Mouse (Mus musculus) neural tube, embryonic 15.5 days (tissue): ENCODE data around the gene Rps27l. TPM values are rescaled to one million over a fixed set of nuclear protein-coding genes. Genes with fewer than 3 reads are reported as not detected.
A peak's percentile ranks its signal among the peaks of the same experiment; 100 is the strongest.
"Not testable (repeated sequence)": the region's sequence is repeated elsewhere in the genome, so short reads cannot be mapped to it uniquely, and the experiment has no call there.

Experiments
- ATAC-seq: fragments of 200-750 bp; cut with Nextera tagmentation; 2 replicates; pipeline ENCODE4 v1.8.0; 2017; ENCODE audit warnings: mild to moderate bottlenecking, moderate TSS enrichment, moderate library complexity; ENCODE audit not compliant: low FRiP score
- H3K27ac ChIP-seq: fragments of 300-500 bp; sonication (generic); replicated peaks from 2 replicates; pipeline ENCODE4 v1.5.1; 2015; ENCODE audit warnings: mild to moderate bottlenecking, inconsistent platforms
- H3K27me3 ChIP-seq: fragments of 300-500 bp; sonication (generic); replicated peaks from 2 replicates; pipeline ENCODE4 v1.6.1; 2015; ENCODE audit warnings: inconsistent platforms
- H3K36me3 ChIP-seq: fragments of 300-500 bp; sonication (generic); 2 replicates; pipeline ENCODE4 v1.6.1; 2015; ENCODE audit warnings: inconsistent platforms
- H3K4me1 ChIP-seq: fragments of 300-500 bp; sonication (generic); 2 replicates; pipeline ENCODE4 v1.6.1; 2015; ENCODE audit warnings: inconsistent platforms
- H3K4me2 ChIP-seq: fragments of 300-500 bp; sonication (generic); 2 replicates; pipeline ENCODE4 v1.6.1; 2015; ENCODE audit warnings: inconsistent platforms, mild to moderate bottlenecking, moderate library complexity
- H3K4me3 ChIP-seq: fragments of 300-500 bp; sonication (generic); replicated peaks from 2 replicates; pipeline ENCODE4 v1.5.1; 2015; ENCODE audit warnings: mild to moderate bottlenecking, inconsistent platforms
- H3K9ac ChIP-seq: fragments of 300-500 bp; sonication (generic); replicated peaks from 2 replicates; pipeline ENCODE4 v1.6.1; 2015; ENCODE audit warnings: mild to moderate bottlenecking, inconsistent platforms
- H3K9me3 ChIP-seq: fragments of 300-500 bp; sonication (generic); replicated peaks from 2 replicates; pipeline ENCODE4 v1.6.1; 2016; ENCODE audit warnings: inconsistent platforms
- WGBS: fragments of 180-500 bp; shearing (Covaris S2); methylation state at CpG from one replicate; pipeline ENCODE4 v1.1.7; 2015; ENCODE audit warnings: mixed read lengths; 5-methylcytosine and 5-hydroxymethylcytosine counted together
- polyA plus RNA-seq: library from polyadenylated mRNA; unstranded; fragments of >200 nt; fragmentation: Nextera tagmentation; extraction: Ambion mirVana; gene quantifications from 2 replicates; pipeline ENCODE4 v1.2.1, GENCODE M21; 2015

Rps27l gene
- polyA plus RNA-seq, 1 experiment from 2014 or later: 234 TPM

DNA sequence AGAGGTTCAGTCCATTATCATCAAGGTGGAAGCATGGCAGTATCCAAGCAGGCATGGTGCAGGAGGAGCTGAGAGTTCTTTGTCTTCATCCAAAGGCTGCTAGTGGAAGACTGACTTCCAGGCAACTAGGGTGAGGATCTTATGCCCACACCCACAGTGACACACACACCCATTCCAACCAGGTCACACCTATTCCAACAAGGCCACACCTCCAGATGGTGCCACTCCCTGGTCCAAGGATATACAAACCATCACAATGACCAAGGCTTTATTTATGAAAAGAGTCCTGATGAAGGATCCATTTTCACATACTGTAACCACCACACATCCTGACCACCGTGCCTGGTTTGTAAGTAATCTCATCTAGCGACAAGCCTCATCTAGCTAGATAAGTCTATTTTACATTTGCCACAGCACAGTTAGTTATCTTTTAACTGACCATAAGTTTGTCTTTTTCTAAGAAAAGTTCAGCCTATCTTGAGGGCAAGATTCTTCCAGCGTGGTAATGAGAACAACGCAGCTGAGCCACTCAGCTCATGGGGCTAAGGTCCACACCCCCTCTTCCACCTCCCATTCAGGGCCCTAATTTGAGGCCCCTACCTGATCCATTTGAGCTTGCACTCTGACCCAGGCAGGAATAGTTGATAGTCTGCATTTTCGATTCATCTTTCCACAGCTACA lies 32.5 kb upstream of the Rps27l start:
- H3K4me3 ChIP-seq, H3K9me3 ChIP-seq, H3K9ac ChIP-seq, H3K36me3 ChIP-seq, ATAC-seq, H3K4me2 ChIP-seq, H3K27me3 ChIP-seq: not testable (repeated sequence)
- peak overlapping the region; percentile 56 for H3K27ac ChIP-seq
- WGBS: 96% methylated on average over 5 of the region's 5 CpGs
- peaks cover 61% of the 10 kb centered on the region for H3K4me1 ChIP-seq

DNA sequence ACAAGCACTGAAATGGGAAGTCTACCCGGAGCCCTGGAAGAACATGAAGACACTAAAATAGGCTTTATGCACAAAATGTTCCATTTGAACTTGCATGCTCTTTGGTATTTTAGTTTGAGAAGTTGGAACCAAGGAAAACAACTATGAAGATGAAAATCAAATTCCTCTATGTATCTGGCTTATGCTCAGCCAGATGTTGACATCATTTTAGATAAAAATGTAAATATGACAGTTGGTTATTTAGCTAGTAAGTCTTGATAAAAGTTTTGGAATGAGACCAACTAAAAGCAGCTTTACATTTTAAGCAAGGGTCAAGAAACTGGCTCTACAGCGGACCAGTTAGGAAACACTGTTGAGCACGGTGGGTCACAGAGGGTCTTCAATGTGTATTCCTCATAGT lies 31.3 kb upstream of the Rps27l start:
- Histone ChIP-seq H3K27me3 (no peaks in the 10 kb centered on the region), H3K4me2 (no peak overlapping the region), H3K27ac (no peak overlapping the region), H3K4me3 (no peak overlapping the region), H3K9ac (no peak overlapping the region), H3K4me1 (peaks cover 66% of the 10 kb centered on the region), H3K36me3 (no peaks in the 10 kb centered on the region), H3K9me3 (no peaks in the 10 kb centered on the region)
- WGBS: 89% methylated on average over 3 of the region's 3 CpGs
- no peak for ATAC-seq

DNA sequence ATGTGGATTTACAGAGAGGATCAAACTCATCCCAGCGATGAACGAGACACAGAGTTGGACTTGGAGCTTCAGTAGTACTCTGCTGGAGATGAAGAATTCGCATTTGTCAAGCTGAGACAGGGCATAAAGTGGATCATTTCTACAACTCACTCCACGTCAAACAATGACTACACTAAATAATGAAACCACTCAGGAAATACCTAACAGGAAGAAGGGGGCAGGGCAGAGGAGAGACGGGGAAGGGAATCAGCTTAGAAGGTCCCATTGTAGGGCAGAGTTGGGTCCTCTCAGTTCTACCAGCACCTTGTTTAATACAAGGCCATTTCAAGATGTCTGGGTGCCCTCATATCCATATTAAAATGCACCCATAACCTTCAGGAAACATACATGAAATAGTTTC lies 30.5 kb upstream of the Rps27l start:
- H3K4me3 ChIP-seq: no peak overlapping the region
- 86% methylated on average over 5 of the region's 5 CpGs for WGBS
- H3K4me2 ChIP-seq: no peak overlapping the region
- no peak overlapping the region for H3K9ac ChIP-seq
- no peak overlapping the region for H3K27ac ChIP-seq
- ATAC-seq: no peak
- no peaks in the 10 kb centered on the region for H3K9me3 ChIP-seq
- no peaks in the 10 kb centered on the region for H3K27me3 ChIP-seq
- peaks cover 61% of the 10 kb centered on the region for H3K4me1 ChIP-seq
- H3K36me3 ChIP-seq: no peaks in the 10 kb centered on the region

DNA sequence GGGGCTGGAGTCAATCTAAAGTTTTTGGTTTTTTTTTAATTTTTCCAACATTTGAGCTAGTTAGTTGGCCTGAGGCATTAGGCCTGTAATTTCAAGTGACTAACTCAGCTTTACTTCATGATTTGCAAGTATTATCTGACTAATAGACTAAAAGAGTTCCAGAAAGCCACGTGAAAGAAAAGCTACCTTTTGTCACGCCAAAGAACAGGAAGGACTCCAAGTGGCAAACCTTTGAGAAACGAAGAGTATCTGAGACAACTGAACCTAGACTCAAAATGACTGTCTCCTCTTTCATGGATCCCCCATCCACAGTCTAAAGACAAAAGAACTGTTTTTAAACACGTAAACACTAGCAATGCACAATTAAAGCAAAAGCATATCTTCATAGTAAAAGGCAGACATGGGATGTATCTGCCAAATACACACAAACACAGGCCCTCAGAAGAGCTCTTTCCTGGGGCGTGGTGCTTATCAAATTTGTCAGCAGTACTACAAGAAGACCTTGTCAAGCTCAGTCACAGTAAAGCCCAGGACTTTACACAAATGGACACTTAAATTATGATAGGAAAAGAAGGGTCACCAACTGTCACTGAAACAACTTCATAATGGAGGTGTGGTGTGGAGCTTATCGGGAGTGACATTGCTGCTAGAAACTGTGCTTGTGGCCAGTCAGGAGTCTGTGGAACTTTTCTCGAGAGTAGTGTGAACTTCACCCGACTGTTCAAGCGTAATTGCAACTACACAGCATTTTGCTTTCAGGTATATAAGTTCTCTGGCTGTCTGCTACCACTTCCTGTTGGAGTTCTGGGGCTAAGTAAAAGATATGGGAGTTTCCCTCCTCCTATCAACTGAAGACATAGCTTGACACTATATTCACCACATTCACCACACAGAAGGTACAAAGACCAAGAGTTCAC lies 29.8 kb upstream of the Rps27l start:
- Histone ChIP-seq H3K9ac (no peak overlapping the region), H3K36me3 (no peaks in the 10 kb centered on the region), H3K27me3 (no peaks in the 10 kb centered on the region), H3K4me2 (no peak overlapping the region), H3K27ac (no peak overlapping the region), H3K4me1 (peaks cover 65% of the 10 kb centered on the region), H3K4me3 (no peak overlapping the region), H3K9me3 (no peaks in the 10 kb centered on the region)
- 86% methylated on average over 9 of the region's 9 CpGs for WGBS
- no peak for ATAC-seq

DNA sequence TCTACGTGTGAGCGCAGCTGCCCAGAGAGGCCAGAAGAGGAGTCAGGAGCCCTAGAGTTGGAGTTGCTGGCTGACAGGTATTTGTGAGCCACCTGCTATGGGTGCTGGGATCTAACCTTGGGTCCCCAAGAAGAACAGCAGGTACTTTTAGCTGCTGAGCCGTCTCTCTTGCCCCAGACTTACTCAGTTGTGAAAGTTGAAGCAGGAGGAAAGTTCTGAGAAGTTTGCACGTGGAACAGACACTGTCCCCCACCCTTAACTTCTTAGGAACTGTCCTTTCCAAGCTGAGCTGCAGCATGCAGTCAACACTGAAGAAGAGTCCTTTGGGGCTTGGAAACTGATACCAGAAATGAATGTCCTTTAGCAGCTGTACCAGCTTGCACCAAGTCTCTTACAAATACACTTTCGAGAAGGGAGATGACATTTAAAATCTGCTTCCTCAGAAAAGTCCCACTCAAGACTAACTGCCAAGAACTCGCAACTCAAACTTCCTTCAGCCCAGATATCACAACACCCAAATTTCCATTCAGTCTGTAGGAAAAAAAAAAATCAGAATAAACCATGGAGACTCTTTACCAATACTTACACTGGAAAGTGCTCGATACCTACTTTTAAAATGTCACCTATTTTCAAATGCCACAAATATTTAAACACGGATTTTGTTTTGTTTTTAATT lies 28.5 kb upstream of the Rps27l start:
- no peaks in the 10 kb centered on the region for H3K9me3 ChIP-seq
- H3K4me3 ChIP-seq: no peak overlapping the region
- peak overlapping the region; percentile 84 for H3K4me2 ChIP-seq
- no peak for ATAC-seq
- H3K27me3 ChIP-seq: no peaks in the 10 kb centered on the region
- H3K9ac ChIP-seq: no peak overlapping the region
- peaks cover 56% of the 10 kb centered on the region for H3K4me1 ChIP-seq
- H3K36me3 ChIP-seq: no peaks in the 10 kb centered on the region
- 93% methylated on average over 8 of the region's 8 CpGs for WGBS
- H3K27ac ChIP-seq: no peak overlapping the region

DNA sequence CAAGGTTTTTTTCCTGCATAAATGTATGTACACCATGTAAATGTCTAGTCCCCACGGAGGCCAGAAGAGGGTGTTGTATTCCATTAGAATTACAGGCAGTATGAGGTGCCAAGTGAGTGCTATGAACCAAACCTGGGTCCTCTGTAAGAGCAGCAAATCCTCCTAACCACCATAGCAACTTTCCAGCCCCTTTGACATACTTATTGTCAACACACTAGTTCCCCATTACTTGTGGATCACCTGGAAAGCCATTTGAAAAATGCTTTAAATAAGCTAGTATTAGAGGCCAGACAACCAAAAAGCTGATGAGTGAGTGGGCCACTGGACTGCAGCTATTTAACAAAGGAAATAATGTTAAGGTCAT lies 28.0 kb upstream of the Rps27l start:
- ATAC-seq: no peak
- WGBS: 72% methylated on average over 1 of the region's 1 CpGs
- Histone ChIP-seq H3K27me3 (no peaks in the 10 kb centered on the region), H3K9ac (0 out of 2 replicates have a peak overlapping the region, but pooled peaks have one; percentile 88), H3K4me1 (peaks cover 51% of the 10 kb centered on the region), H3K9me3 (no peaks in the 10 kb centered on the region), H3K36me3 (no peaks in the 10 kb centered on the region), H3K27ac (no peak overlapping the region), H3K4me2 (peak overlapping the region; percentile 84), H3K4me3 (peak overlapping the region; percentile 94)

DNA sequence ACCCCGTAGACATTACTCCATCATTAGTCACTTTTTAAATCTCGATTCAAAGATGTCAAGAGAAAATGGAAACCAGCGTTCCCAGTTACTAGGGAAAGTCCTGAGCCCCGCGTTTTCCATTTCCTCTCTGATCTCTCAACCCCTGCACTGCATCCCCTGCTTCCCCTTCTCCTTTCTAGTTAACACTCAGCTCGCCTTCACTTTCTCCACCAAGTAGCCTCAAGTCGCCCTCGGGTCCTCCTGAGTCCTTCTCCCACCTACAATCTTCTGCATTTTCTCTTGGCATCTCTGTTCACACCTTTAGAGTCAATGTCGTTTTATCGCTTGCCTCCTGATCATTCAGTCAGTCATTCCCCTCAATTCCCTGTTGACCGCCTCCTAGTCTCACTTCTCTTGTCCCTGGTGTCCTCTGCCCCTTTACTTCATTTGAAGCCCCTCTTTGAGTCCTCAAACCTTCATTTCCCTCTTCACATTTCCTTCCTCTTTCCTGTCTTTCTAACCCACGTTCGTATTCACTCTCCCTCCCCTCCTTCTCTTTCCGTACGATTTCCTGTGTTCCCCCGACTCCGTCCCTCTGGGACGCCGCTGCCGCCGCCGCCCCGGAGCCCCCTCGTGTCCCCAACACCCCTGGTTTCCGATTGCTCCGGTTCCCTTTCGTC lies 27.1 kb upstream of the Rps27l start:
- H3K4me3 ChIP-seq: peak overlapping the region; percentile 94
- H3K27ac ChIP-seq: peak overlapping the region; percentile 95
- peak overlapping the region; percentile 84 for H3K4me2 ChIP-seq
- H3K4me1 ChIP-seq: peaks cover 44% of the 10 kb centered on the region
- no peaks in the 10 kb centered on the region for H3K9me3 ChIP-seq
- H3K9ac ChIP-seq: peak overlapping the region; percentile 88
- no peaks in the 10 kb centered on the region for H3K27me3 ChIP-seq
- 3% methylated on average over 27 of the region's 27 CpGs for WGBS
- no peak for ATAC-seq
- no peaks in the 10 kb centered on the region for H3K36me3 ChIP-seq

DNA sequence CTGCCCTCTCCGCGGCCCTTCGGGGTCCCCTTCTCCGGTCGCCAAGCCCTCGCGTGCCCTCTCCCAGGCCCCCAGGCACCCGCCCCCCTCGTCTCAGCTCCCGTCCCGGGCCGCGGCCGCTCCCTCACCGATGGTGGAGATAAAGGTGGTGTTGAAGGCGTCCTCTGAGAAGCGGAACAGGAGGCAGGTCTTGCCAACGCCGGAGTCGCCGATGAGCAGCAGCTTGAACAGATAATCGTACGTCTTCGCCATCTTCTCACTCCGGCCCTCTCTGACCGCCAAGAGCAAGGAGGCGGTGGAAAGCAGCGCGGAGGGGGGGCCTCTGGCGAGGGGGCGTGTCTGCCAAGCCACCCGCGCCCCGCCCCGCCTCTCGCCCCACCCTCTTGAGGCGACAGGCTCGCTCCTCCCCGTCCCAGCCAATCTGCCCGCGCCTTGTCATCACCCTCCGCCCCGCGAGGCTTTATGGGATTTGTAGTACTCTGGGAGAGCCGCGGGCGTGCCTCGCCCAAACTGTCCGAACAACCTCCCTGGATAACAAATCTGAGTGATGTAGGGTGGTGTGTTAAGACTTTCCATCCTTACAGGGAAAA lies 26.4 kb upstream of the Rps27l start, which contains the start of gene Rab8b:
Rab8b (minus strand) TSS at position 306 of the 590 bp plus-strand sequence.
- H3K36me3 ChIP-seq: no peaks in the 10 kb centered on the region
- ATAC-seq: peak; percentile 98
- no peaks in the 10 kb centered on the region for H3K27me3 ChIP-seq
- H3K9me3 ChIP-seq: no peaks in the 10 kb centered on the region
- peak within 1 kb of the TSS; percentile 95 for H3K27ac ChIP-seq
- H3K4me1 ChIP-seq: peaks cover 41% of the 10 kb centered on the region
- peak within 1 kb of the TSS; percentile 84 for H3K4me2 ChIP-seq
- H3K4me3 ChIP-seq: peak within 1 kb of the TSS; percentile 94
- peak within 1 kb of the TSS; percentile 88 for H3K9ac ChIP-seq
- under 1% methylated on average over 47 of the region's 49 CpGs for WGBS

DNA sequence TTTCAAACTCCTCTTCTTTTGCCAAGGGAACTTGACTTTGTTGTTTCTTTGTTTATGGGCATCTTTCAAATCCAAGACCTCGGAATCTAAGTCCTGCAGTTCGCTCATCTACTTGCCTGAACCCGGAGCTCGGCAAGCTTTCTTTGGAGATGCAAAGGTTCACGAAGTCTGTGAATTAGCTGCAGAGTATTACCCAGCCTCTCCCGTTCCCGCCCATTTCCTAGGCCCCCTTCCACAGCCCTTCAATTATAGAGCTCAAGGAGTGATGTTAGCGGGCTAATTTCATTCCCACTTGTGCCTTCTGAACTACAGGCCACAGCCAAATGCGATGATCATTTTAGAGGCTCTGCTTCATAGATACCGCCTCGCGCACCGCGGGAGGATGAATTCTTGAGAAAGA lies 25.9 kb upstream of the Rps27l start:
- peak overlapping the region; percentile 95 for H3K27ac ChIP-seq
- WGBS: under 1% methylated on average over 14 of the region's 14 CpGs
- H3K4me2 ChIP-seq: peak overlapping the region; percentile 84
- H3K36me3 ChIP-seq: no peaks in the 10 kb centered on the region
- H3K9me3 ChIP-seq: no peaks in the 10 kb centered on the region
- ATAC-seq: peak; percentile 58
- peak overlapping the region; percentile 94 for H3K4me3 ChIP-seq
- no peaks in the 10 kb centered on the region for H3K27me3 ChIP-seq
- peak overlapping the region; percentile 47 for H3K9ac ChIP-seq
- H3K4me1 ChIP-seq: peaks cover 38% of the 10 kb centered on the region

DNA sequence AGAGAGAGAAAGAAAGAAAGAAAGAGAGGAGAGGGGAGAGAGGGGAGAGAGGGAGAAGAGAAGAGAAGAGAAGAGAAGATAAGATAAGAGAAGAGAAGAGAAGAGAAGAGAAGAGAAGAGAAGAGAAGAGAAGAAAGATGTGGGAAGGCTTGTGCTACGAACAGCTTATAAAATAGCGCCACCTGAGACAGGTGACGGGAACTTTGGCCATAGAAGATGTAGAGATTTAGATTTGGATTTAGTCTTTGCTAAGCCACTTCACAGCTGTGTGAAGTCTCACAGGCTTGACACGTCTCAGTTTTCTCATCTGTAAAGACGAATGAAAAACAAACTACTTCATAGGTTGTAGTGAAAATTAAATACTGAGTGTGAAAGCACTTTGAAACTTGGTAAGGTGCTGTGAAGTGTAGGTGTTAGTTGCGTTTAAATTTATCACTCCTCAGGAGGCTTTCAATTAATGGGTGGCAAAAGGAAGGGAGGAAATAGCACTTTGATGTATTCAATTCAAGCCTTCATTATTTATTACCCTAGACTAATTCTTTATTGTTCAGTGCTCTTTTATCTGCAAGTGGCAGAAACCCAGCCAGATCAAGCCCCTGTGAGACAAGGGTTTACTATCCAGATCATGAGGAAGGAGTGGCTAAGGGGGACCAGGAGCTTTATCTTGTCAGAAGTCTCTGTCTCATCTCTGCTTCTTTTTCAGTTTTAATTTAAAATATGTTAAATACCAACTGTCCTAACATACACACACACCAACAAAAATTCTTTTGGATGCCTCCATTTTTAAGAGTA lies 25.2 kb upstream of the Rps27l start:
- H3K9ac ChIP-seq: no peak overlapping the region
- H3K4me1 ChIP-seq: peaks cover 32% of the 10 kb centered on the region
- no peaks in the 10 kb centered on the region for H3K36me3 ChIP-seq
- 2% methylated on average over 6 of the region's 6 CpGs for WGBS
- H3K4me3 ChIP-seq: peak overlapping the region; percentile 94; the same call in 1 of the 2 replicates
- no peak for ATAC-seq
- no peak overlapping the region for H3K27ac ChIP-seq
- H3K9me3 ChIP-seq: no peaks in the 10 kb centered on the region
- H3K27me3 ChIP-seq: no peaks in the 10 kb centered on the region
- peak overlapping the region; percentile 84 for H3K4me2 ChIP-seq
